Mouse (Mus musculus) adipocyte (in vitro differentiated cells): Measurements from ENCODE around the gene Zfp808.
"Not testable (repeated sequence)": the region's sequence is repeated elsewhere in the genome, so short reads cannot be mapped to it uniquely, and the experiment has no call there.

Source experiments
- DNase-seq: peaks from one replicate; pipeline ENCODE4 v3.0.0-alpha.2; 2016; ENCODE audit warnings: low spot score

The Zfp808 gene

DNA sequence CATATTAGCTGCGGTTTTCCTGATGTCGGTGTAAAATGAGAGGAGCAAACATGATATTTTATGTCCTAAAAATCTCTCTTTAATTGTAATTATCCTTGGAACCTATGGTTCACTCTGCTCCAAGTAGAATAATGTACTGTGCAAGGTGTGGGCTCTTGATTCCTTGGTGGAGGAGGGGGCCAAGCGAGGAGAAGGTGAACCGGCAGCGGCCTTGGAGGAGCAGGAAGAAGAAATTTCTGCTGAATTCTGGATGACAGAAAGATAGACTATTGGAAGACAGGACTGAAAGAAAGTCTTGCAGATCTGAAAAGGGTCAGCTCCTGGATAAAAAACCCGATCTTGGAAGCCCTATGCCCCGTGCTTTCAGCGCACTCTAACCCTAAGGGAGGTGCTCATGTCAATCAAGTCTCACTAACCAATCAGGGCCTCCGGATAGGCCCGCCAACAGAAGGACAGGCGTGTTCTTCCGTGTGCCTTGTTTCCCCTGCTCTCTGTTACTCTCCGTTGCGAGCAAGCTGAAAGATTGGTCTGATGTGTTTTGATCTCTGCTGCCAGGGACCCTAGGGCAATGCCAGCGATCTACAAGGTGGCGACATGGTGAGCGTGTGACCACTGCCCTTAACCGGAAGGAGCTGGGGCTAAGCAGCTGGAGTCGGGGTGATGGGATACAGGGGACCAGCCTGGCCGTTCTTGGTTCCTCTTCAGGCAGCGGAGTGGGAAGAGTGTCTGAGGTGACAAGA, at the start of gene Zfp808:
Zfp808 (plus strand) TSS at position 455 of the 740 bp plus-strand sequence.
- peak; percentile 60 for DNase-seq

- not testable (repeated sequence) for DNase-seq
Measured at GRCm38 (mm10) chr13:62098786-62099185, 30.9 kb upstream of the Zfp808 start.

- not testable (repeated sequence) for DNase-seq
Measured at GRCm38 (mm10) chr13:62099454-62099853, 30.2 kb upstream of the Zfp808 start.

DNA sequence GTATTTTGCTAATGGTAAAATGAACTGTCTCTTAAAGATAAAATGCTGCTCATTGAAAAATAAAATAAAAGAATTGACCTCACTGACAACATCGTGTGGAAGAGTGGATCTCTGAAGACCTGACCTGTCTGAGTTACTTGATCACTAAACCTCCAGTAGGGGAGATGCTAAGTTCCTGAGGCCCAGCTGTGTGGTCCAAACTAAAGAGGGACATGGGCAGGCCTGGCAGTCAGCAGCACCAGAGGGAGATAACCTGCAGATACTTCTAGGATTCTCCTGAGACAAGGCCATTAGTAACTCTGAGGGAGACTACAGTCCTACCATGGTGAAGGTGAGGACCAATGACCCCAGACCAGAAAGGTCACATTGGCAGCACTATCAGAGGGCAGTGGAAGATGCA, 27.3 kb upstream of the Zfp808 start:
- not testable (repeated sequence) for DNase-seq

- DNase-seq = not testable (repeated sequence)
Measured at GRCm38 (mm10) chr13:62115861-62116260, 13.8 kb upstream of the Zfp808 start.

DNA sequence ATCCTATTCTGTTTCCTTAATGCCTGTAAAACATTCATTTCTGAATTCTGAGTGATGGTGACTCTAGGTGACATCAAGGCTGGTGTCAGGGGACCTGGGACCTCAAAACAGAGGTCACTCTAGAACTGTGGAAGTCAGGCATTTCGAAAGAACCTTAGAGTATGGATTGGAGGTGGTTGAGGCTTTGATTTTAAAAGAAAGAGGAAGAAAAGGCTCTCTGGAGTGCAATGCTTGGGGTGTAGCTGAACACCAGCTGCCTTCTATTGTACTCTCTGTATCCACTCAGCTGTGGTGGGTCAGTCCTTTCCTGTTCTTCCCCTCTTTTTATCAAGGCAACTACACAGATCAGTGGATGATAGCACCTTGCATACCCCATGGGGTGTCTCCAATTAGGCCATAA, 8.1 kb upstream of the Zfp808 start:
- DNase-seq = not testable (repeated sequence)

GRCm38 (mm10) chr13:62181835-62182755, 52.4 kb downstream of the Zfp808 start:
- not testable (repeated sequence) for DNase-seq

DNA sequence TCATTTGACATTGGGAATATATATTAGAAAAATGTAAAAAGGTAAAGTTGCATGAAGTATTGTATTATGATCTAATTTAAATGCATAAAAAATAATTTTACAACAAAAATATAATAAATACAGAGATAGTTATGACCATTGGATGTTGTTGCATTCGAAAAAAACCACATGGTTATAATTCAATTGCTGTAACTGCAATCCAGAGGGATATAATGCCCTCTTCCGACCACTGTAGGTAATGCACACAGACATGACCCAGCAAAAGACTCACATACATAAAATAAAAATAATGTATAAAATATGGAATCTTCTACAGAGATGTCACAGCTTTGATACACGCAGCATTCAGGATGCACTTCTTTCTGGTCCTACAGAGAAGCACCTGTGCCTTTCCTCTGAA, 115.6 kb downstream of the Zfp808 start:
- DNase-seq = no peak

DNA sequence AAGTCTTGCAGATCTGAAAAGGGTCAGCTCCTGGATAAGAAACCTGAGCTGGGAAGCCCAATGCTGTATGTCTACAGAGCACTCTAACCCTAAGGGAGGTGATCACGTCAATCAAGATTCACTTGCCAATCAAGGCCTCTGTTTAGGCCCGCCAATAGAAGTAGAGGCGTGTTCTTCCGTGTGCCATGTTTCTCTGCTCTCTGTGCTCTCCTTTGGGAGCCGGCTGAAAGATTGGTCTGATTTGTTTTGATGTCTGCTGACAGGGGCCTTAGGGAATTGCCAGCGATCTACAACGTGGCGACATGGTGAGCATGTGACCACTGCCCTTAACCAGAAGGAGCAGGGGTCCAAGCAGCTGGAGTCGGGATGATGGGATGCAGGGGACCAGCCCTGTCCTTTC, 125.5 kb downstream of the Zfp808 start:
- DNase-seq = not testable (repeated sequence)

DNA sequence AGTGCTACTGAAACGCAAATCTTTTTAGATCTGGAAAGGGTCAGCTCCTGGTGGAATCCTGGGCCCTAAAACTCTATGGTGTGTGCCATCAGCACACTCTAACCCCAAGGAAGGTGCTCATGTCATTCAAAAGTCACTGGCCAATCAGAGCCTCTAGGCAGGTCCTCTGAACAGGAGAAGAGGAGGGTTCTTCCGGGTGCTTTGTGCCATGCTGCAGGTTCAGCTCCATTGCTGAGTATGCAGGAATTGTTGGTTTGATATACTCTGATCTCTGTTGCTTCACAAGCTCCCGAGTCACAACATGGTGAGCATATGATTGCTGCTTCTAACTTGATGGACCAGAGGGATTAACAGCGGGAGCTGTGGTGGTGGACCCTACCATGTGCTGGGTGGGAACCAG, 133.7 kb downstream of the Zfp808 start:
- DNase-seq = no peak
